Mouse (Mus musculus): ENCODE measurements around the gene Nrp1. TPM values are rescaled to one million over a fixed set of nuclear protein-coding genes. Genes with fewer than 3 reads are reported as not detected.

The Nrp1 gene
- total and polyA plus RNA-seq, 3 experiments: 7.3 to 14.7 (median 11.9) TPM

DNA sequence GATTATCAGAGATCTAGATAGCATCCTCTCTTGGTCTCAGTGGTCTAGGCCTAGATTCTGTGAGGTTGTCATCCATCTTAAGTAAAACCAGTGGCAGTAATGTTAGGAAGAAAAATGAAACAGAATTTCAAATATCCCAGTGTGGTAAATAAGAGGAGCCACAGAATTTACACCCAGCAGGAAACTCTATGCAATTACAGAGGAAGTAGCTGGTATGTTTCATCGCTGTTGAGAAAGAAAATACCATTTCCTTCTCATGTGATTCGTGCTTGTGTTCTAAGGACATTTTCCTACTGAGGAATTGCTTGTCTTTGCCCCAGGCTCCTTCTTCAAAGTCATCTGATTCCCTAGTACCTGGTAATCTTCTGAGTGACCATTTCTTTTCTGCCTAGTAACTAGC lies 95.1 kb downstream of the Nrp1 start:
- no peaks in the 10 kb centered on the region for H3K27me3 ChIP-seq (replicated peaks)
- H3K27ac ChIP-seq (ENCODE audit: insufficient read depth, low read depth): no peak overlapping the region
- dilution Hi-C loops (cut with MboI; ENCODE audit: extremely low pct_ligation_motif_present, extremely low pct_unique_long_range_greater_than_20kb, low sequenced_read_pairs) (no loop called here), in situ Hi-C loops (cut with MboI; ENCODE audit: low pct_ligation_motif_present, low pct_unique_long_range_greater_than_20kb, low sequenced_read_pairs) (no loop called here)
- H3K9me3 ChIP-seq (replicated peaks; ENCODE audit: low read length): no peaks in the 10 kb centered on the region
- no peaks in the 10 kb centered on the region for H3K79me2 ChIP-seq (replicated peaks; ENCODE audit: control insufficient read depth, extremely low read depth, insufficient read depth, poor library complexity, severe bottlenecking)
- no peak for TF ChIP-seq SIN3A (IDR thresholded peaks at IDR 0.05; ENCODE audit: low read length)
- no peak for TF ChIP-seq MAX (IDR thresholded peaks at IDR 0.05; ENCODE audit: low read length)
- no peak for TF ChIP-seq ZC3H11A (IDR thresholded peaks at IDR 0.05; ENCODE audit: low read depth, low read length)
- no peak for TF ChIP-seq BHLHE40 (IDR thresholded peaks at IDR 0.05; ENCODE audit: low read depth, low read length)
- TF ChIP-seq IRF4 (IDR thresholded peaks at IDR 0.05; ENCODE audit: low read depth, low read length): no peak
- no peak for TF ChIP-seq JUN (IDR thresholded peaks at IDR 0.05; ENCODE audit: insufficient read depth, low read depth, low read length)
- TF ChIP-seq MAZ (IDR thresholded peaks at IDR 0.05; ENCODE audit: low read depth, low read length): no peak
- TF ChIP-seq EP300 (IDR thresholded peaks at IDR 0.05; ENCODE audit: low read length): no peak
- no peak for TF ChIP-seq GABPA (IDR thresholded peaks at IDR 0.05; ENCODE audit: insufficient replicate concordance, low read depth, low read length)
- TF ChIP-seq ZKSCAN1 (IDR thresholded peaks at IDR 0.05; ENCODE audit: borderline replicate concordance, low read depth, low read length): no peak
- H3K9ac ChIP-seq (ENCODE audit: insufficient read depth, low read depth): no peak overlapping the region
- 0 out of 4 replicates have a peak, but pooled peaks cover 0 to 2% of the 10 kb centered on the region in 2 experiments for H3K4me1 ChIP-seq (ENCODE audit: control insufficient read depth in 1 of 2, insufficient read depth in 2 of 2)
- H3K36me3 ChIP-seq (replicated peaks in 1 of 2; ENCODE audit: control insufficient read depth in 1 of 2, insufficient read depth in 1 of 2, low read length in 1 of 2): peaks cover 2 to 27% of the 10 kb centered on the region in 2 experiments
- DNase-seq (ENCODE audit: extremely low read depth): no peak
- H3K4me2 ChIP-seq (ENCODE audit: insufficient read depth, low read depth, poor library complexity, severe bottlenecking): no peak overlapping the region
- H3K4me3 ChIP-seq (replicated peaks in 1 of 3; ENCODE audit: low read depth in 2 of 3, low read length in 2 of 3, poor library complexity in 1 of 3): no peak overlapping the region

DNA sequence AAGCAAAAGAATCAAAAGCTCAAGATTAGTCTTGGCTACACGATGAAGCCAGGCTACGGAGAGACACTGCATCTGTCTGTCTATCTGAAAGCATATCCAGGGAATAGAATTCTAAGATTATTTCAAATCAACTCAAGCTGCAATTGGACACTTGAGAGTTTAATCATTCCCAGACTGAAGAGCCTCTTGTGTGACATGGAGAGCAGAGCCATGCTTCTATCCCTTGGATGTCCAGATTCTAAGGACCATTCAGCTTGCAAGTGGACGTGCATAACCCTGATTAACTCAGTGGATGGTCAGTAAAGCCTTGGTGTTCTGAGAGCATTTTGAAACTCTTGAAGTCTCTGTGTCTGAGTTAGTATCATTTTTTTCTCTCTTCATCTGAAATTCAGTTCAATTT lies 95.6 kb downstream of the Nrp1 start:
- peaks cover 2 to 26% of the 10 kb centered on the region in 2 experiments for H3K36me3 ChIP-seq (replicated peaks in 1 of 2; ENCODE audit: control insufficient read depth in 1 of 2, insufficient read depth in 1 of 2, low read length in 1 of 2)
- no peak overlapping the region for H3K27ac ChIP-seq (ENCODE audit: insufficient read depth, low read depth)
- H3K4me1 ChIP-seq (ENCODE audit: control insufficient read depth in 1 of 2, insufficient read depth in 2 of 2): 0 out of 4 replicates have a peak, but pooled peaks cover 0 to 2% of the 10 kb centered on the region in 2 experiments
- H3K4me2 ChIP-seq (ENCODE audit: insufficient read depth, low read depth, poor library complexity, severe bottlenecking): no peak overlapping the region
- H3K4me3 ChIP-seq (replicated peaks in 1 of 3; ENCODE audit: low read depth in 2 of 3, low read length in 2 of 3, poor library complexity in 1 of 3): no peak overlapping the region
- DNase-seq (ENCODE audit: extremely low read depth): no peak
- H3K79me2 ChIP-seq (replicated peaks; ENCODE audit: control insufficient read depth, extremely low read depth, insufficient read depth, poor library complexity, severe bottlenecking): no peaks in the 10 kb centered on the region
- H3K27me3 ChIP-seq (replicated peaks): no peaks in the 10 kb centered on the region
- dilution Hi-C loops (cut with MboI; ENCODE audit: extremely low pct_ligation_motif_present, extremely low pct_unique_long_range_greater_than_20kb, low sequenced_read_pairs) (no loop called here), in situ Hi-C loops (cut with MboI; ENCODE audit: low pct_ligation_motif_present, low pct_unique_long_range_greater_than_20kb, low sequenced_read_pairs) (no loop called here)
- H3K9me3 ChIP-seq (replicated peaks; ENCODE audit: low read length): no peaks in the 10 kb centered on the region
- no peak overlapping the region for H3K9ac ChIP-seq (ENCODE audit: insufficient read depth, low read depth)
- TF ChIP-seq E2F4 (IDR thresholded peaks at IDR 0.05; ENCODE audit: insufficient replicate concordance, low read depth, low read length) (no peak), TCF12 (IDR thresholded peaks at IDR 0.05; ENCODE audit: low read depth, low read length) (no peak), CTCF (conservative IDR thresholded peaks at IDR 0.05 in 1 of 2, IDR thresholded peaks at IDR 0.05 in 1 of 2; ENCODE audit: low read depth in 2 of 2, low read length in 2 of 2) (no peak), POLR2AphosphoS2 (IDR thresholded peaks at IDR 0.05; ENCODE audit: low read depth, low read length) (no peak), MEF2A (IDR thresholded peaks at IDR 0.05; ENCODE audit: borderline replicate concordance, low read depth, low read length) (no peak), ETS1 (conservative IDR thresholded peaks at IDR 0.05; ENCODE audit: low read depth, low read length) (no peak), UBTF (IDR thresholded peaks at IDR 0.05; ENCODE audit: low read depth, low read length) (no peak), ZNF384 (IDR thresholded peaks at IDR 0.05; ENCODE audit: low read depth, low read length) (no peak), MXI1 (IDR thresholded peaks at IDR 0.05; ENCODE audit: low read depth, low read length) (no peak), CHD2 (IDR thresholded peaks at IDR 0.05; ENCODE audit: low read length) (no peak), SMC3 (IDR thresholded peaks at IDR 0.05; ENCODE audit: low read depth, low read length) (no peak), USF2 (conservative IDR thresholded peaks at IDR 0.05; ENCODE audit: low read depth, low read length) (no peak), KAT2A (IDR thresholded peaks at IDR 0.05; ENCODE audit: insufficient replicate concordance, low read length) (no peak), RAD21 (IDR thresholded peaks at IDR 0.05; ENCODE audit: low read depth, low read length) (no peak), ZMIZ1 (IDR thresholded peaks at IDR 0.05; ENCODE audit: low read depth, low read length) (no peak), ZC3H11A (IDR thresholded peaks at IDR 0.05; ENCODE audit: low read depth, low read length) (no peak), POLR2A (IDR thresholded peaks at IDR 0.05; ENCODE audit: low read depth, low read length) (no peak)

All from CH12.LX (cell line).